Mouse (Mus musculus): Measurements from ENCODE around the gene Dgki. TPM values are rescaled to one million over a fixed set of nuclear protein-coding genes. Genes with fewer than 3 reads are reported as not detected.

Gene Dgki
- polyA plus RNA-seq, 2 experiments, result 0.02 TPM; not detected in 1

DNA sequence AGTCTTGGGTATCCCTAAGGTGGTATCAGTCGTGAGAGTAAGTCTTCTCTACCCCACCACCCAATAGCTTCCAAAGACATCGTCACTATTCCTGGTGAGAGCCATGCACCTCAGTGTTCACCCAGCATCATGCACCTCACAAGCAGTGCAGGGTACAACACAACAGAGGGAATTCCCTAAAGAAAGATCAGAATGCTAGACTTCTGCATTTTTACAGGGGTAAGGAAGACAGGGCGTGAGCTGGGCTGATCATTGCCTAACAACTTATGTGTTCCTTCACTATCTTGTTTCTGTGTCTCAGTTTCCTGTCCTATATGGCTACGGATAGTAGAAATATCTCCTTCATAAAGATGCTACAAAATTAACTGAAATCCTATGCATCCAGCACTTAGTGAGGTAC is 13.8 kb downstream of the Dgki start:
- no peak overlapping the region for H3K9ac ChIP-seq (replicated peaks)
- H3K4me1 ChIP-seq (replicated peaks; ENCODE audit: control insufficient read depth in 2 of 2, insufficient read depth in 2 of 2, low read length in 1 of 2), result no peaks in the 10 kb centered on the region
- WGBS (ENCODE audit: insufficient replicate concordance), result 55% methylated on average over 4 of the region's 4 CpGs
- H3K4me3 ChIP-seq (ENCODE audit: insufficient read depth in 1 of 2, low read depth in 2 of 2, low read length in 2 of 2), result no peak overlapping the region
- H3K27ac ChIP-seq, result no peak overlapping the region
- no peaks in the 10 kb centered on the region for H3K36me3 ChIP-seq (replicated peaks; ENCODE audit: control insufficient read depth, insufficient read depth, low read depth)
- TF ChIP-seq EP300 (IDR thresholded peaks at IDR 0.05; ENCODE audit: low read depth), result no peak
- no peak for TF ChIP-seq CTCF (IDR thresholded peaks at IDR 0.05; ENCODE audit: low read depth)
- ATAC-seq (ENCODE audit: insufficient read depth), result no peak
- H3K27me3 ChIP-seq (ENCODE audit: control insufficient read depth, insufficient read depth, low read length), result no peaks in the 10 kb centered on the region
- no peaks in the 10 kb centered on the region for H3K9me3 ChIP-seq (ENCODE audit: control insufficient read depth, low read length)
- DNase-seq (ENCODE audit: low read depth in 3 of 3, low spot score in 3 of 3), result no peak
- H3K4me2 ChIP-seq (ENCODE audit: low read depth), result no peak overlapping the region

DNA sequence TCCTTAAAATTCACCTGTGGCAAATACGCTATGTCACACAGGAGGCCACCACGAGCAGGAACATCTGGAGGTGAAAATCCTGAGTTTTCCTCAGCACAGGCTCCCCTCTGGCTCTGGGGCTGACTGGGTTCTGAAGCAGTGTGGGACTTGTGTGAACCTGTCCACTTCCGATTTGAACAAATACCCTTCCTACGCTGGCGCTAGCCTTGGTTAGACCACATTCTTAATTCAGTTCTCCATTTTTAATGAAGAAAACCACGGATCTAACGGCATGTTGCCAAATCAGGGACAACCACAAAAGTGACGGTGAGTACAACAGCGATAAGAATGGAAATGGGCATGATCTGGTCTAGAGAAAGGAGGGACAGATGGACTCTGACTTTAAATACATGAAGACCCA is 15.1 kb downstream of the Dgki start:
- no peak for TF ChIP-seq EP300 (IDR thresholded peaks at IDR 0.05; ENCODE audit: low read depth)
- no peak for TF ChIP-seq CTCF (IDR thresholded peaks at IDR 0.05; ENCODE audit: low read depth)
- 51% methylated on average over 9 of the region's 9 CpGs for WGBS (ENCODE audit: insufficient replicate concordance)
- Histone ChIP-seq H3K36me3 (replicated peaks; ENCODE audit: control insufficient read depth, insufficient read depth, low read depth) (no peaks in the 10 kb centered on the region), H3K4me1 (replicated peaks; ENCODE audit: control insufficient read depth in 2 of 2, insufficient read depth in 2 of 2, low read length in 1 of 2) (no peaks in the 10 kb centered on the region), H3K9me3 (ENCODE audit: control insufficient read depth, low read length) (no peaks in the 10 kb centered on the region), H3K4me2 (ENCODE audit: low read depth) (no peak overlapping the region), H3K27me3 (ENCODE audit: control insufficient read depth, insufficient read depth, low read length) (no peaks in the 10 kb centered on the region), H3K4me3 (ENCODE audit: insufficient read depth in 1 of 2, low read depth in 2 of 2, low read length in 2 of 2) (no peak overlapping the region), H3K27ac (no peak overlapping the region), H3K9ac (replicated peaks) (no peak overlapping the region)
- ATAC-seq (ENCODE audit: insufficient read depth), result no peak
- no peak for DNase-seq (ENCODE audit: low read depth in 3 of 3, low spot score in 3 of 3)

DNA sequence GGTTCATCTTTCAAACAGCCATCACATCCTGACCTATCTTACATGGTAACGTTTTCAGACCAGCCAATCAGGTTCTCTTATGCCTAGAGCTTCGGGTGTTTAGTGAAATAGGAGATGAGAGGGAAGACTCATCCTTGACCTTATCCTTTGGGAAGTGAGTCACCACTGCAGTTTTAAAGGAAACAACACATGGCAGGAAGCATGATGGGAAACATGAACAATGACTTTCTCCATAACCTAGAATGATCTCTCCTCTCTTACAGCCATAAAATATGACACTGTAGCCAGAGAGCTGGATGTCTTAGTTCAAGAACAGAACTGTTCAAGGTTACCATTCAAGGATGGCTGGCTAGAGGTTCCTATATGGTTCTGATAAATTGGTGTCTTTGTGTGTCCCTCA is 16.6 kb downstream of the Dgki start:
- Histone ChIP-seq H3K4me3 (ENCODE audit: insufficient read depth in 1 of 2, low read depth in 2 of 2, low read length in 2 of 2) (no peak overlapping the region), H3K36me3 (replicated peaks; ENCODE audit: control insufficient read depth, insufficient read depth, low read depth) (no peaks in the 10 kb centered on the region), H3K4me2 (ENCODE audit: low read depth) (no peak overlapping the region), H3K9me3 (ENCODE audit: control insufficient read depth, low read length) (no peaks in the 10 kb centered on the region), H3K4me1 (replicated peaks; ENCODE audit: control insufficient read depth in 2 of 2, insufficient read depth in 2 of 2, low read length in 1 of 2) (no peaks in the 10 kb centered on the region), H3K9ac (replicated peaks) (no peak overlapping the region), H3K27me3 (ENCODE audit: control insufficient read depth, insufficient read depth, low read length) (no peaks in the 10 kb centered on the region), H3K27ac (no peak overlapping the region)
- no peak for DNase-seq (ENCODE audit: low read depth in 3 of 3, low spot score in 3 of 3)
- WGBS (ENCODE audit: insufficient replicate concordance), result 42% methylated on average over 2 of the region's 2 CpGs
- ATAC-seq (ENCODE audit: insufficient read depth), result no peak
- TF ChIP-seq CTCF (IDR thresholded peaks at IDR 0.05; ENCODE audit: low read depth), result no peak
- no peak for TF ChIP-seq EP300 (IDR thresholded peaks at IDR 0.05; ENCODE audit: low read depth)

DNA sequence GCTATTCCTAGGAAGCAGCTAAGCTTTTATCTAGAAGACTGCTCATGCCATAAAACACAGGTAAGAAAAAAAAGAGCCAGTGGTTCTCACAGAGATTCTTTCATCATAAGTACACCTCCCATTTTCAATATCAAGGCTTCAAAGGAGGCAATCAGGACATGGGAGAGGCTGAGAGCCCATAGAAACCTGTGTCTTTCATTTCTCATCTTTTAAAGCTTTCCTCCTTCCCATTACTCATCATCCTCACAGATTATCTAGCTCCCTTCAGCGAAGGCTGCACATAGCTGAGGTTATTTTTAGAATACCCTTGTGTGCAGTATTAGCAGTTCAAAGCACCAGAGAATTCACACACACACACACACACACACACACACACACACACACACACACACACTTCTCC is 17.3 kb downstream of the Dgki start:
- no peak for TF ChIP-seq EP300 (IDR thresholded peaks at IDR 0.05; ENCODE audit: low read depth)
- no peak for TF ChIP-seq CTCF (IDR thresholded peaks at IDR 0.05; ENCODE audit: low read depth)
- no peaks in the 10 kb centered on the region for H3K9me3 ChIP-seq (ENCODE audit: control insufficient read depth, low read length)
- no peak for DNase-seq (ENCODE audit: low read depth in 3 of 3, low spot score in 3 of 3)
- H3K36me3 ChIP-seq (replicated peaks; ENCODE audit: control insufficient read depth, insufficient read depth, low read depth), result no peaks in the 10 kb centered on the region
- H3K27ac ChIP-seq, result no peak overlapping the region
- H3K4me1 ChIP-seq (replicated peaks; ENCODE audit: control insufficient read depth in 2 of 2, insufficient read depth in 2 of 2, low read length in 1 of 2), result no peaks in the 10 kb centered on the region
- no peak overlapping the region for H3K4me2 ChIP-seq (ENCODE audit: low read depth)
- WGBS (ENCODE audit: insufficient replicate concordance), result 13% methylated on average over 1 of the region's 1 CpGs
- no peak overlapping the region for H3K4me3 ChIP-seq (ENCODE audit: insufficient read depth in 1 of 2, low read depth in 2 of 2, low read length in 2 of 2)
- H3K27me3 ChIP-seq (ENCODE audit: control insufficient read depth, insufficient read depth, low read length), result no peaks in the 10 kb centered on the region
- no peak for ATAC-seq (ENCODE audit: insufficient read depth)
- no peak overlapping the region for H3K9ac ChIP-seq (replicated peaks)

DNA sequence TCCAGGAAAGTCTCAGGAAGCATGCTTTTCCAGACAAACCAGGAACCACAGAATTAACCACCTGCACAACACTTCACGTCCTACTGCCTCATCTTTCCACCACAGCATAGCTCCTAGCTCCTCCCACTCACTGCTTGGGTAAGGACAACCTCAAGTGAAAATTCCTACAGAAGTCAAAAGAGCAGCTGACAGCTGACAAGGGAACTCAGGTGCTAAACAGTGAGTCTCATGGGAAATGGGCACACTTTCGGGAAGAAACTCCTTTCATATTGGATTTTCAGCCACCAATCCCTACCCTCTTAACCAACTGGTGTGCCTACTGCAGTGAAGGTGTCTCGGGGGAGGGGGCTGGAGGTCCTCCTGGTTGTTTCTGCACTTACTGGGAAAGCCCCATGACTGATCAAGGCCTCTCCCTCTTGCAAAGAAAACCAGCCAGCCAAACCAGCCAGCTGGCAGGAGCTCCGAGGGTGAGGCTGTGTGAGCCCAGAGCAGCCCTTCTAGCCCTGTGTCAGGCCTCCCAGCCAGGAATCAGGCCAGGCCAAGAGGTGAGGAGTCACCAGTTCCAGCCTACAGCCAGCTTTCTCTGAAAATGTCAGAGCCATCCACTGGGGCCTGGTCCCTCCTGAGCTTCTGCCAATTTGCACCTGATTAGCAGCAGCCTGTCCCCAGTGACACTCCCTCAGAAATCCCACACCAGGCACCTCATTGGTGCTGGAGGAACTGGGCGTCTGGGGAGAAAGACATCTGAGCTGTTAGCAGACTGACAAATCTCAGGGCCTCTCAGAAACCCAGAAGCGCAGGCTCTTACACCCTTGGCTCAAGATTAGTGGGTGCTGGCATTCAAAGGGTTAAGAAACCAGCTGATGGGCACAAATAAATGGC is 22.9 kb downstream of the Dgki start:
- H3K4me3 ChIP-seq (ENCODE audit: insufficient read depth in 1 of 2, low read depth in 2 of 2, low read length in 2 of 2), result no peak overlapping the region
- TF ChIP-seq EP300 (IDR thresholded peaks at IDR 0.05; ENCODE audit: low read depth) (no peak), CTCF (IDR thresholded peaks at IDR 0.05; ENCODE audit: low read depth) (no peak)
- no peak for ATAC-seq (ENCODE audit: insufficient read depth)
- no peak overlapping the region for H3K27ac ChIP-seq
- WGBS (ENCODE audit: insufficient replicate concordance), result 48% methylated on average over 6 of the region's 6 CpGs
- H3K4me1 ChIP-seq (replicated peaks; ENCODE audit: control insufficient read depth in 2 of 2, insufficient read depth in 2 of 2, low read length in 1 of 2), result no peaks in the 10 kb centered on the region
- H3K4me2 ChIP-seq (ENCODE audit: low read depth), result no peak overlapping the region
- H3K36me3 ChIP-seq (replicated peaks; ENCODE audit: control insufficient read depth, insufficient read depth, low read depth), result no peaks in the 10 kb centered on the region
- H3K27me3 ChIP-seq (ENCODE audit: control insufficient read depth, insufficient read depth, low read length), result no peaks in the 10 kb centered on the region
- H3K9ac ChIP-seq (replicated peaks), result no peak overlapping the region
- H3K9me3 ChIP-seq (ENCODE audit: control insufficient read depth, low read length), result no peaks in the 10 kb centered on the region
- DNase-seq (ENCODE audit: low read depth in 3 of 3, low spot score in 3 of 3), result no peak

Data from liver, embryonic 14.5 days (tissue).